Mouse (Mus musculus) CH12.LX (cell line): Measurements from ENCODE around the gene Etl4.

Source experiments
- CTCF ChIP-seq, 2 experiments: IDR thresholded peaks in 1 of 2; conservative IDR thresholded peaks in 1 of 2; 2 replicates each; pipeline ENCODE4 v1.5.1; 2011 to 2012; ENCODE audit warnings: low read depth in 2 of 2, low read length in 2 of 2, improper control_type of control experiment in 1 of 2, inconsistent platforms in 1 of 2, mild to moderate bottlenecking in 1 of 2, moderate library complexity in 1 of 2
- EP300 ChIP-seq: IDR thresholded peaks from 2 replicates; pipeline ENCODE4 v1.6.1; 2011; ENCODE audit warnings: low read length, improper control_type of control experiment
- GABPA ChIP-seq: IDR thresholded peaks from 2 replicates; pipeline ENCODE4 v1.6.1; 2012; ENCODE audit warnings: low read depth, low read length, improper control_type of control experiment, inconsistent platforms; ENCODE audit not compliant: insufficient replicate concordance
- POLR2A ChIP-seq: IDR thresholded peaks from 2 replicates; pipeline ENCODE4 v1.6.1; 2011; ENCODE audit warnings: low read depth, mild to moderate bottlenecking, improper control_type of control experiment, low read length
- SIN3A ChIP-seq: IDR thresholded peaks from 2 replicates; pipeline ENCODE4 v1.6.1; 2012; ENCODE audit warnings: low read length, improper control_type of control experiment, inconsistent platforms
- SMC3 ChIP-seq: IDR thresholded peaks from 2 replicates; pipeline ENCODE4 v1.6.1; 2011; ENCODE audit warnings: low read depth, low read length, improper control_type of control experiment
- TCF12 ChIP-seq: IDR thresholded peaks from 2 replicates; pipeline ENCODE4 v1.6.1; 2014; ENCODE audit warnings: low read depth, mild to moderate bottlenecking, inconsistent platforms, low read length, improper control_type of control experiment
- USF2 ChIP-seq: conservative IDR thresholded peaks from 2 replicates; pipeline ENCODE4 v1.6.1; 2011; ENCODE audit warnings: low read depth, low read length, improper control_type of control experiment

DNA sequence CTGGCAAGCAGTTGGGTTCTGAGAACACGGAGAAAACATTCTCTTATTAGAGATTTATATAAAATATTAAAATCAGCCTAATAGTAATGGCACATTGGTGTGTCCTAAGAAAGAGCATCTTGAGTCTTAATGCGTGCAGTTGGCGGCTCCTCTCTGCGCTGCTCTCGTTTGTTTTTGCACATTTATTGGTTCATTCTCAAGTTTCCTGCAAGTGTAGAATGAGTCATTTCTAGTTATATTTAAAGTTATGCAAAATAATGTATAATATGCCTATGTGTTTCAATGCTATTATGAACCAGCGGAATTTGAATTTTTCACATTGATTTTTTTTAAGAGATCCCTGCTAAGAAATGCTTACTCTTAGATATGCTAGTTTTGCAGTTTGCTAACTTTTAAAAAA lies 35.6 kb downstream of the Etl4 start:
- no peak for TF ChIP-seq TCF12
- no peak for TF ChIP-seq SIN3A
- no peak for TF ChIP-seq EP300
- TF ChIP-seq SMC3: no peak
- TF ChIP-seq USF2: no peak
- TF ChIP-seq CTCF (conservative IDR thresholded peaks at IDR 0.05 in 1 of 2, IDR thresholded peaks at IDR 0.05 in 1 of 2; ENCODE audit: low read depth in 2 of 2, low read length in 2 of 2): no peak
- TF ChIP-seq POLR2A: no peak
- TF ChIP-seq GABPA: no peak
